Mouse (Mus musculus): ENCODE results near the gene Pik3r1. TPM values are rescaled to one million over a fixed set of nuclear protein-coding genes. Genes with fewer than 3 reads are reported as not detected.

Pik3r1 gene
- polyA plus RNA-seq, 1 experiment from 2014 or later: 14.8 TPM

DNA sequence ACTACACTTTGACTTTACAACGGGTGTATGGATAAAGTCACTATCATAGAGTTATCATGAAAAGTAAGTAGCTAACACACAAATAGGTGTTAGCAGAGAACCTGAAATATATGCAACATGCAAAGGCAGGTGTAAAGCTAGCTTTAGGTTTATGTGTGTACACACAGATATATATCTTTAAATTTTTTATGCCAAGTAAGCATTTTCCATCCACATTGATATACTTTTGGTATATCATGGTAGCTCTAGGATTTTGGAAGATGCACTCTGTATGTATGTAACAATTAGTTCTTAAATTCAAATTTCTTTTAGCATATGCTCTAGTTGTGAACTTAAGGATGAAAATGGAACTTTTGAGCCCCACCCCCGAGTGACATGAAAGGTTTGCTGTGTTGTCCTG, 24.0 kb downstream of the Pik3r1 start:
- 84% methylated on average over 2 of the region's 2 CpGs for WGBS
- H3K9me3 ChIP-seq (replicated peaks): no peaks in the 10 kb centered on the region
- DNase-seq (ENCODE audit: low spot score): no peak
- no peak overlapping the region for H3K27ac ChIP-seq (replicated peaks)
- H3K36me3 ChIP-seq: no peaks in the 10 kb centered on the region
- peaks cover 6% of the 10 kb centered on the region for H3K4me1 ChIP-seq
- no peaks in the 10 kb centered on the region for H3K27me3 ChIP-seq (ENCODE audit: low read depth, poor library complexity, severe bottlenecking)
- no peak overlapping the region for H3K4me3 ChIP-seq

GRCm38 (mm10) chr13:101743247-101743646, 24.8 kb downstream of the Pik3r1 start:
- 81% methylated on average over 6 of the region's 8 CpGs for WGBS
- no peak for DNase-seq (ENCODE audit: low spot score)
- H3K27me3 ChIP-seq (ENCODE audit: low read depth, poor library complexity, severe bottlenecking): no peaks in the 10 kb centered on the region
- no peaks in the 10 kb centered on the region for H3K9me3 ChIP-seq (replicated peaks)
- no peak overlapping the region for H3K4me3 ChIP-seq
- peaks cover 13% of the 10 kb centered on the region for H3K4me1 ChIP-seq
- H3K36me3 ChIP-seq: no peaks in the 10 kb centered on the region
- H3K27ac ChIP-seq (replicated peaks): no peak overlapping the region

- Histone ChIP-seq H3K27me3 (ENCODE audit: low read depth, poor library complexity, severe bottlenecking) (no peaks in the 10 kb centered on the region), H3K4me1 (peaks cover 13% of the 10 kb centered on the region), H3K36me3 (no peaks in the 10 kb centered on the region), H3K27ac (replicated peaks) (no peak overlapping the region), H3K4me3 (no peak overlapping the region), H3K9me3 (replicated peaks) (no peaks in the 10 kb centered on the region)
- no peak for DNase-seq (ENCODE audit: low spot score)
- WGBS: 75% methylated on average over 6 of the region's 6 CpGs
These were observed 25.4 kb downstream of the Pik3r1 start for GRCm38 (mm10) chr13:101742596-101742995.

DNA sequence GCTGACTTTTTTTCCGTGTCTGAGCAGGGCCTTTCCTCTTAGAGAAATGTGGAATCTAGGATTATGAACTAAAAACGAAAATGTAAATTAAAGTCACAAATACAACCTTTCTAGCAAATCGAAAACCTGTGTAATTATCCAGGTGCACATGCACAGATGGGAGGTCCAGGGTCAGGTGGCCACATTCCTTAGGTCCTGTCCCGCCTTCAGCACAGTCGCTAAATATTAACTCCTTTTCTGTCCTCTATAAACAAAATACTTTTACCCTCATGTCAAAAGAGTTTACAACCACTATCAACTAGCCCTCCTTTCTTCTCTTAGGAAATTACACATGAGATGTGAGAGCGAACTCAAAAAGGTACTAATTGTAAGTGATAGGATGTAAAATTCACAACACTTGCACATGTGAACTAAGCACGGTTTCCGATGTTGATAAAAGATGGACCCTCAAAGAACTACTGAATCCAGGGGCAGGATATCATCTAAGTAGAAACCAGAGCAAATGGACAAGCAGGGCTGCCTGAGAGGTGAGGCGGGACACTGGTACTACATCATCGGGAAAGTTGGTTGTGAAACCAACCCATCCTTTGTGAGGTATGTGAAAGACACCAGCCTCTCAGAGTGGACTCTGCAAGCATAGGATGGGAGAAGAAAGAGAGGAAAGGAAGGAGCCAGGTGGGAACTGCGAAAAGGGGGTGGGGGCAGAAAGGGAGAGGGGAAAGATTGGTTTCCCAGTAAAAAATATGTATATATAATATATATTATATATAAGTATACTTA, 26.3 kb downstream of the Pik3r1 start:
- peaks cover 13% of the 10 kb centered on the region for H3K4me1 ChIP-seq
- WGBS: 91% methylated on average over 11 of the region's 11 CpGs
- H3K4me3 ChIP-seq: no peak overlapping the region
- H3K27me3 ChIP-seq (ENCODE audit: low read depth, poor library complexity, severe bottlenecking): no peaks in the 10 kb centered on the region
- H3K36me3 ChIP-seq: no peaks in the 10 kb centered on the region
- no peak for DNase-seq (ENCODE audit: low spot score)
- H3K9me3 ChIP-seq (replicated peaks): no peaks in the 10 kb centered on the region
- H3K27ac ChIP-seq (replicated peaks): no peak overlapping the region

DNA sequence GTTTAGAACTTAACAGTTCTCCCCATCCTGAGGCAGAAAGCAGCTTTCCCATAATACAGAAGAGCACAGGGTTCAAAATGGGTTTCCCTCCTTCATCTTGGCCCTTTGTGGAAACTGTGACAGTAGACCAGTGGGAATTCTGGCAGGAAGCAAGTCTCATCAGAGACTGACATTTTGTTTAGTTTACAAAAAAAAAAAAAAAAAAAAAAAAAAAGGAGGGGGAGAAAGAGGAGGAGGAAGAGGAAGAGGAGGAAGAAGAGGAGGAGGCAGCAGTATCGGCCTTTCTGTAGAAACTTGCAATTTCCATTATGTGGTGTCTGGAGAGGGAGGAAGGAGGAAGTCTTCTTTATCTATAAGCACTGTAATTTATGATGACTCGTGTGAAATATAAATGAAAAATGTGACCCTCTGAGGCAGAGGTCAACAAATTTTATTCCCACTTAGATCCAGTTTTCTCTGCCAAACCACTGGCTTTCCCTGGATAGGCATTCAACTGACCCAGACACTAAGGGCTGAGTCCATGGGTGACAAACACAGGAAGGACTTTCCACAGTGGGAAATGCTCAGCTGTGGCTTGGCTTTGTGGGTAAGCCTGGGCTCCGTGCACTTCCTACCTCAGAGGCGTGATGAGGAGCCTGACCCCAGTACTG, 28.2 kb downstream of the Pik3r1 start:
- no peak for DNase-seq (ENCODE audit: low spot score)
- Histone ChIP-seq H3K4me1 (peaks cover 19% of the 10 kb centered on the region), H3K4me3 (no peak overlapping the region), H3K9me3 (replicated peaks) (no peaks in the 10 kb centered on the region), H3K36me3 (no peaks in the 10 kb centered on the region), H3K27me3 (ENCODE audit: low read depth, poor library complexity, severe bottlenecking) (no peaks in the 10 kb centered on the region), H3K27ac (replicated peaks) (no peak overlapping the region)
- WGBS: 89% methylated on average over 4 of the region's 4 CpGs

DNA sequence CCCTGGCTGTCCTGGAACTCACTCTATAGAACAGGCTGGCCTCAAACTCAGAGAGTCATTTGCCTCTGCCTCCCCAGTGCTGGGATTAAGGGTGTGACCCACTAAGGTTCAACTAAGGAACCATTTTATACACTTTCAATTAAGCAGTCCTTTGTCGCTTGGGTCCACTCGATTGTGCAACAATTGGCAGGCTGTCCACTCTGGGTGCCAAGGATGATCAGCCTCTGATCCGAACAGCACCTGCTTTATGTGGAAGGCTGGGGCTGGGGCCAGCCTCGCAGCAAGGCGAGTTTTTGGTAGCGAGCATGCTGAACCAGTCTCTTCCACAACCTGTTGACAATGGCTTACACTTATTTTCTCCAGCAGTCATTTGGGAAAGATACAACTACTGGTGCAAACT, 29.2 kb downstream of the Pik3r1 start:
- peaks cover 5% of the 10 kb centered on the region; the same call in 1 of the 2 replicates for H3K27me3 ChIP-seq (ENCODE audit: low read depth, poor library complexity, severe bottlenecking)
- H3K9me3 ChIP-seq (replicated peaks): no peaks in the 10 kb centered on the region
- DNase-seq (ENCODE audit: low spot score): no peak
- 68% methylated on average over 6 of the region's 6 CpGs for WGBS
- no peaks in the 10 kb centered on the region for H3K36me3 ChIP-seq
- H3K4me1 ChIP-seq: peaks cover 18% of the 10 kb centered on the region
- no peak overlapping the region for H3K27ac ChIP-seq (replicated peaks)
- no peak overlapping the region for H3K4me3 ChIP-seq

DNA sequence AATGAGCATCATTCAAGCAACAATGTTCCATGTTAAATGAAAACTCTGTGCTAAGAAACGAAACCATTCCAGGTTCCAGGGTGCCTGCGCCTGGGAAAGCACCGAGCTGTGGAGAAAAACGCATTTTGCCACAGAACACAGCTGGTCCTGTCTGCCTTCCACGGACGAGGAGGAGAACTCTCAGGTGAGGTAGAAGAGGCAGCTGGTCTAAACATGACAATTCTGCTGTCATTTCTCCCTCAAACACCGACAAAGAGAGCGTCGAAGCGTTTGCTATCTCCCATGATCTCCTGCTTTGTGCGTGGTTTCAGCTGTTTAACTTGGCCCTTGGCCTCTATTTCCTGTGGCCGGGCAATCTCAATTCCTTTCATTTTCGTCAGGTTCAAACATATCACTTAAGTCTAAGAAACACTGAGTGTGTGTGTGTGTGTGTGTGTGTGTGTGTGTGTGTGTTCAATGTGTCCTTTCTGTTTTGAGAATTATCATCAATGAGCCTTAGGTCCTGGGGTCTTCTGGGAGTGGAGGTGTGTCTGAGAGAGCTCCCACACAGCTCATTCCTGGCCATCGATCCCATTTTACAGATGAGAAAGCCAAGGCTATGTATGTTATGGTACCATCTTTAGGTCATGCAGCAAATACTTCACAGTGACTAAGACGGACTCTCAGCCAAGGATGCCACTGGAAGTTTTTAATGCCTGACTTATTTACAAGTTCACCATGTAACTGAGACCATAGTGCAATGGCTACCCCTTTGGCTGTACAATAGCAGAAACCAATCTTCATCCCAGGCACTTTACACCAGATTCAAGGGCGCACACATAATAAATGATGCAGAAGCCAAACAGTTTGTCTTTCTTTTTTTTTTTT, 31.3 kb downstream of the Pik3r1 start:
- H3K4me1 ChIP-seq: peaks cover 26% of the 10 kb centered on the region
- no peak overlapping the region for H3K27ac ChIP-seq (replicated peaks)
- WGBS: 78% methylated on average over 16 of the region's 16 CpGs
- H3K9me3 ChIP-seq (replicated peaks): no peaks in the 10 kb centered on the region
- H3K27me3 ChIP-seq (ENCODE audit: low read depth, poor library complexity, severe bottlenecking): peaks cover 5% of the 10 kb centered on the region; the same call in 1 of the 2 replicates
- no peaks in the 10 kb centered on the region for H3K36me3 ChIP-seq
- no peak overlapping the region for H3K4me3 ChIP-seq
- DNase-seq (ENCODE audit: low spot score): no peak

- Histone ChIP-seq H3K4me1 (peaks cover 28% of the 10 kb centered on the region), H3K4me3 (no peak overlapping the region), H3K36me3 (no peaks in the 10 kb centered on the region), H3K27me3 (ENCODE audit: low read depth, poor library complexity, severe bottlenecking) (peaks cover 5% of the 10 kb centered on the region; the same call in 1 of the 2 replicates), H3K27ac (replicated peaks) (no peak overlapping the region), H3K9me3 (replicated peaks) (no peaks in the 10 kb centered on the region)
- 73% methylated on average over 8 of the region's 8 CpGs for WGBS
- no peak for DNase-seq (ENCODE audit: low spot score)
These were observed 32.5 kb downstream of the Pik3r1 start for GRCm38 (mm10) chr13:101735364-101736120.

GRCm38 (mm10) chr13:101734227-101734626, 33.8 kb downstream of the Pik3r1 start:
- Histone ChIP-seq H3K36me3 (no peaks in the 10 kb centered on the region), H3K4me1 (peaks cover 40% of the 10 kb centered on the region), H3K4me3 (no peak overlapping the region), H3K27ac (replicated peaks) (no peak overlapping the region), H3K27me3 (ENCODE audit: low read depth, poor library complexity, severe bottlenecking) (peaks cover 5% of the 10 kb centered on the region; the same call in 1 of the 2 replicates), H3K9me3 (replicated peaks) (no peaks in the 10 kb centered on the region)
- no peak for DNase-seq (ENCODE audit: low spot score)
- WGBS: 93% methylated on average over 7 of the region's 7 CpGs

- WGBS: 85% methylated on average over 10 of the region's 10 CpGs
- H3K27me3 ChIP-seq (ENCODE audit: low read depth, poor library complexity, severe bottlenecking): peaks cover 5% of the 10 kb centered on the region; the same call in 1 of the 2 replicates
- DNase-seq (ENCODE audit: low spot score): no peak
These were observed 35.3 kb downstream of the Pik3r1 start for GRCm38 (mm10) chr13:101732675-101733074.

GRCm38 (mm10) chr13:101731777-101732176, 36.2 kb downstream of the Pik3r1 start:
- WGBS: 89% methylated on average over 7 of the region's 7 CpGs
- peaks cover 34% of the 10 kb centered on the region for H3K4me1 ChIP-seq
- DNase-seq (ENCODE audit: low spot score): no peak
- no peaks in the 10 kb centered on the region for H3K9me3 ChIP-seq (replicated peaks)
- no peaks in the 10 kb centered on the region for H3K36me3 ChIP-seq
- peaks cover 5% of the 10 kb centered on the region; the same call in 1 of the 2 replicates for H3K27me3 ChIP-seq (ENCODE audit: low read depth, poor library complexity, severe bottlenecking)
- H3K4me3 ChIP-seq: no peak overlapping the region
- no peak overlapping the region for H3K27ac ChIP-seq (replicated peaks)

More at GRCm38 (mm10) chr13:101732675-101733074, 35.3 kb downstream of the Pik3r1 start:
- H3K4me1 ChIP-seq: peaks cover 34% of the 10 kb centered on the region
- no peak overlapping the region for H3K4me3 ChIP-seq
- no peaks in the 10 kb centered on the region for H3K36me3 ChIP-seq
- H3K27ac ChIP-seq (replicated peaks): no peak overlapping the region
- H3K9me3 ChIP-seq (replicated peaks): no peaks in the 10 kb centered on the region

DNA sequence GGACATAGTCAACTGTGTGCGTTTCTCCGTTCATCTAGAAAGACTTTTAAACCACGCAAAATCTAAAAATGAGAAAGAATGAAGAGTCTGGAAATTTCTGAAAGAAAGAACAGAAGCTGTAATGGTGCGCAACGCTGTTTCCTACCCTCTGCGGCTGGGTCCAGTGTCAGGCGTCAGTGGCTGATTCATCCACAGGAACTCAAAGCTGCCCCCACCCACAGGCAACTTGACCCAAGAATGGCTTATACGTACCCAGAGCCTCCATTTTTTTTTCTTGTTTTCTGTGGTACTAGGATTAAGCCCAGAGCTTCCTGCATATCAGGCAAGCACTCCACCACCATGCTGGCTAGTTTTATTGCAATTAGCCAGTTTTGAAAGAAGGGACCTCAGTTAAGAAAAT, 37.7 kb downstream of the Pik3r1 start:
- H3K4me1 ChIP-seq: peaks cover 28% of the 10 kb centered on the region
- H3K27ac ChIP-seq (replicated peaks): no peak overlapping the region
- H3K4me3 ChIP-seq: no peak overlapping the region
- no peaks in the 10 kb centered on the region for H3K9me3 ChIP-seq (replicated peaks)
- no peak for DNase-seq (ENCODE audit: low spot score)
- peaks cover 5% of the 10 kb centered on the region; the same call in 1 of the 2 replicates for H3K27me3 ChIP-seq (ENCODE audit: low read depth, poor library complexity, severe bottlenecking)
- 79% methylated on average over 8 of the region's 8 CpGs for WGBS
- H3K36me3 ChIP-seq: no peaks in the 10 kb centered on the region
